Mouse (Mus musculus) kidney, postnatal 10 days (tissue): Measurements from ENCODE around the gene Atxn1.

Source experiments
- DNase-seq: peaks from one replicate; pipeline ENCODE4 v3.0.0; 2021; ENCODE audit warnings: mixed read lengths

Atxn1 gene

DNA sequence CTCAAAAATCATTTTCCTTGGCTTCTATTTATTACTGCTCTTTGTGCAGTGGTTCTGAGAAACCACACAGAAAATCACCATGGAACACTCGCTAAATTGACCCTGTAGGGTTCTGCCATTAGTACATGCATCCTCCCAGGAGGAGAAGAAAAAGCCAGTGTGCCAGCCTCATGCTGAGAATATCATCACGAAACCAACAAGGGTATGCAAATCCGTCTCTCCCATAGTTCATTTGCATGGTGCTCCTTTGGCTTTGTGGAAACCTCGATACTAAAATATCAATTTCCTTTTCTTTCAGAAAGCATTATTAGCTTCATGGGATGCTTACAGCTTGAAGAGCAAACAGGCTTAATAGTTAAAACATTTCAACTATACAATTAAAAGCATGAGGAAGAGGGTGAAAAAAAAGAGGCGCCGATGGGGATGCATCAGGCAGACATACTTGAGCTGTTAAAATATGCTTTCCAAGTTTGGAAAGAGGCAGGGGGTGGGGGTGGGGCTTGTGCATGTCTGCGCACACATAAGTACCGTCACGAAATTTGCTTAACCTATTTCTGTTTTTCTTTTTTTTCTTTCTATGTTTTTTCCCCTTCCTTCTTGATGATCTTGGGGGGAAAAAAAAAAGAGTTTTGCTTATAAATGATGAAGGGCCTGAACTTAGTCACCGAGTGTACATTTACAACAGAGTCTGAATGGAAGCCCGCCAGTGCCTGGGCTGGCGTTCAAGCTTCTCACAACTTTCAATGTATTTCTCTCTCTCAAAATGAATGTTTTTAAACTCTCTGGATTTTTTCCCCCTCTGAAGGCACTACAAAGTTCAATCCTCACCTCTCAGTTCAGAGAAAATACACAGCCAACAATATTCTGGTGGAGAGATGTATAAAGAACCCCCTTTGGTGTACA lies 303.3 kb downstream of the Atxn1 start:
- DNase-seq: no peak

DNA sequence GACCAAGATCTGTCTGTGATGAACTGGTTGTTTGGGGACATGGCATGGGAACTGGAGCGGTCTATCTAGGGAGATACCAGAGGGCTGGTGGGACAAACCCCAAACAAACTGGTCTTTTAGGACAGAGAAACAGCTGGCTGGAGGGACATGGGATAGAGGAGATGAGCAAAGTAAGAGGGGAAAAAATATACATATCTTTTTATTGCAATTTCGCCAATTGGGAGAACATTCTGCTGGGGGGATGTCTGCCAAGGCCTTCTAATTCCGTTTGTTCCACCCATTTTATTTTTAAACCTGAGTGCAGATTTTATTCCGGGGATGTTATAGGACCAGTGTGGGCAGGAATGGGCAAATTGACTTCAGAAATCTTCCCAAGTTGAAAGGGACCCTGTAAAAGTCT lies 305.0 kb downstream of the Atxn1 start:
- no peak for DNase-seq

DNA sequence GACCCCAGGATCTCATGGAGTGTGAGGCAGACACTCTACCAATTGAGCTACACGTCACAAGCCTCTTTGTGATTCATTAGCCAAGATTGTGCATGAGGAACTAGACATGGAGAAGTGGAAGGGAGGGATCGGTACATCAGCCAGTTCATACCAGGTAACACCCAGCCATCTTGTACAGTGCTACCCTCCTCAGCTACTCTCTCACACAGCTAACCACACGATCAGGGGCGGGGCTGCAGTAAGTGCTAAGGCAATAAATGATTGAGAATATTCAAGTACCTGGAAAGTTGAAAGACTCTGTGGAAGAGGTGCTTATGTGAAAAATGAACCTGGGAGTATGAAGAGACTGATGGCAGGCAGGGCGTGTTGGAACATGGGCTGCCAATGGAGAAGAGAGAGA lies 306.5 kb downstream of the Atxn1 start:
- no peak for DNase-seq

DNA sequence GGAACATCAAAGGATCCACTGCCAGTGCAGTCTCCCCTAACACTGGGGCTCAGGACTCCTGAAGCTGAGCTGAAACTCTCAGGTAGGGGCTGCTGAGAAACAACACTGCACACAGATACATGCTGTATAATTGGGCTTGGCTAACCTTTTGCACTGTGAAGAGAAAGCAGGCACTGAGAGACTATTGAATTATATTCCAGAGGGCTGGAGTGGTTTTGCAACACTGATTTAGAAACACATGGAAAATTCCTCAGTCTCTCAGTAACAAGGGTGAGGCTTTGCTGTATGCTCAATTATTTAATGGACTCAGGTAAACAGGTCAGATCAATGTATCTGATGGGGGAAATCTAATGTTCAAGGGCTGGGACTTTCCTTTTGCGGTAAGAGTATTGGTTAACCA lies 307.6 kb downstream of the Atxn1 start:
- DNase-seq: no peak

DNA sequence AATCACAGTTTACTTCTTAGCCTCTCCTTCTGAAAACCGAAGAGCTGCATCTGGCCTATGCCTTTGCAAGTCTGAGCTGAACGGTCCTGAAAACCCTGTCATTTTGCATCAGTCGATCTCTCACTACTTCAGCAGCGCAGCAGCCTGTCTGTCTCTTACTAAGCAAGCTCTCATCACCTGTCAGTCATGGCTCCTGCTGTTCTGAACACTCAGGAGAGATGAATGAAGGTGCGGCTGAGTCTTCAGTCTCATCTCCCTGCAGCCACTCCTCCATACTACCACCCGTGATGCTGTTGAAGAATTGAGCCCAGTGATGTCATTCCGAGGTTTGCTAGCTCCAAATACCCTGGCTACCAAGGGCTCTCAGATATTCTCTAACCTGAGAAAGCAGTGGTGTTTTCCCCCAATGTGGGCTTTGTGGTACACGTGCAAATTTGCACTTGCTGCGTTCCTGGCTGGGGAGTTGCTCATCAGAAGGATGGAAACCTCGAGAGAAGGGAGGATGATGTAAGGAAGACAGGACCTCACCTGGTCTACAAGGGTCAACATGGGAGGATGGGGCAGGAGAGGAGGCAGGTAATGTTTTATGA lies 313.1 kb downstream of the Atxn1 start:
- DNase-seq: no peak

DNA sequence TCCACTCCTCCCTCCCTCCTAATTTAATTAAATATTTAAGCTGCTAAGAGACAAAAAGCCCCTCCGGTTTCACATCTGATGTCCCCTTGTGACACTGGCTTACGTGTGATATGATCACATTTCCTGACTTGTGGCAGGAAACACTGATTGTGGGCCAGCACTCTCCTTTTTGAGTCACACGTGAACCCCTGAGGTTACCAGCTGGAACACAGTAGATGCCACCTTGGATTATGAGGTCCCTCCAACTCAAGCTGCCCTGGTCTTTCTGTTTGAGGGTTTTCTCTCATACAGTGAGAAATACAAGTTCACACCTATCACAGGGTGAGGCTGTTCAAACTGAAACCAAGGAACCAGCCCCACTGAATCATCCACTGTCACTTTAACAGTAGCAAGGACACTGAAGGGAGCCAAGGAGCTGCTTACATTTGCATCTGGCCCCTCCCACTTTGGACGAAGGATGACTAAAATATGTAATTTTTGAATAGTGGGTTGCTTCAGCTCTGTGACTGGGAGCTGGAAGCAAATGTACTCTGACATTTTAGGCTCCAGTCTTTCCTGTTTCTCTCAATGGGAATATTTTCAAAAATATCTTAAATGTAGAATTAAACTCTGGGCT lies 315.5 kb downstream of the Atxn1 start:
- DNase-seq: no peak

DNA sequence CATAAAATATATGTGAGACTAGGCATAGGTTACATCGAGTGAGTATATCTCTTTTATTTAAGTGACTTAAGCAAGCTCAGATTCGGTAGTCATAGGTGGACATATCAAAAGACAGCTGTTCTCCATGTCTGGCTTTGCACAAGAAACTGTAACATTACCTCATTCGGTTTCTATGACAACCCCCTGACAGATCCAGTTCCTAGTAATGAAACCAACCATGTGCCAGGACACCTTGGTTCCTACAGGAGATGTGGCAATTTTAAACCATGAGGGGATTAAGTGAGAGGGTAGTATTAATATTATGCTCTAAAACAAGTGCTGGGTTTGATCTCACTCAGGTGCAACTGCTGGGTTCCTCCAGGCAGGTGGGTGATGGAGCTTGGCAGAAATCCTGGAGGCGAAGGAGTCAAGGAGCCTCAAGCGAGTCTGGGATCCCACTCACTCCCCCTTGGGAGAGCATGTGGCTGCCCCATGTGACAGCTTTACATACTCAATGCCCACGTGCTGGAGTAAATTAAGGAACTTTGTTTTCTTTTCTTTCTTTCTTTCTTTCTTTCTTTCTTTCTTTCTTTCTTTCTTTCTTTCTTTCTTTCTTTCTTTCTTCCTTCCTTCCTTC lies 320.9 kb downstream of the Atxn1 start:
- no peak for DNase-seq

DNA sequence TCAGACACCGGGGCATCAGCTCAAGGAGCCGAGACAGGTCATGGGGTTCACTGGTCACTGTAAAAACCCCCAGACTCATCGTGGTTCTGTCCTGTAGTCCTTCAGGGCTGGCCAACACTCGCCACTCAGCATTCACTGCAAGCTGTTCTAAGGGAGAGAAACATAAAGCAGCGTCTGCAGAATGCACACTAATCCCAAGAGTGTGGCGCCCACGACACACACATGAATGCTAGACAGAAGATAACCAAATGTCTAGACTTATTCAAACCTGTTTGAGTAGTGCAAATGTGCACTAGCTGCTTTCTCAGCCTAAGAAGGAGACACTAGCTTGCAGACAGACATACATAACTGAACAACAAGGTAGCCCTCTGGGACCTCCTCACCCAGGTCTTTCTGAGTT lies 321.9 kb downstream of the Atxn1 start:
- no peak for DNase-seq

DNA sequence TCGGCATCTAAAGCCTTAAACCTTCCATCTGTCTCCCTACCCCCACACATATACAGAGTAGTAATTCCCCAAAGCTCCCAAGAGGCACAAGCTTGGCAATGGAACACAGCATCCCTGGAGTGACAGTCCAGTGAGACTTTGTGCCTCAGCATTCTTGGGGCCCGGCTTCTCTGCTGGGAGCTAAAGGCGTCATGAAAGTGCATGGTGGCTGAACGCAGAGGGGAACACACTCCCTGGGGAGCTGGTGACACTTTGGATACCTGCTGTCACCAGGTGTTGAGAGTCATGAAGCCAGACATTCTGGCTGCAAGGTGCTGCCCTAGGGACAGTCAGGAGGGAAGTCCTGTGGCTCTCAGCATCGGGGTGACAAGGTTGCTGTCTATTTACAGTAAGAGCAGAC lies 324.4 kb downstream of the Atxn1 start:
- DNase-seq: no peak

DNA sequence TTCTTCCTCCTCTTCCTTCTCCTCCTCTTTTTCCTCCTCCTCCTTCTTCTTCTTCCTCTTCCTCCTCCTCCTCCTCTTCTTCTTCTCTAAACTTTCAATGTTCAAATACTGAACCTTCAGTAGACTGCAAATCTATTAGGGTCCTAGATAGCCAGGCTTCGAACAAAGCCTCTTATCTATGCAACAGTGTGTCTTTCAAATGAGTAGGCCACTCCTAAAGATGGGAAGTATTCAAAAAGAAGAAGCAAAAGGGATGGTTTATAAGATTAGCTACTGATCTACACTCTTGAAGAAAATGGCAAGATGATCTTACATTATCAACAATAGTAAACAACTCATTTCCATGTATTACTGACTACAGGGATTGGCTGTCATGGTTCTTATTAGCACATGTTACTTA lies 326.5 kb downstream of the Atxn1 start:
- no peak for DNase-seq

DNA sequence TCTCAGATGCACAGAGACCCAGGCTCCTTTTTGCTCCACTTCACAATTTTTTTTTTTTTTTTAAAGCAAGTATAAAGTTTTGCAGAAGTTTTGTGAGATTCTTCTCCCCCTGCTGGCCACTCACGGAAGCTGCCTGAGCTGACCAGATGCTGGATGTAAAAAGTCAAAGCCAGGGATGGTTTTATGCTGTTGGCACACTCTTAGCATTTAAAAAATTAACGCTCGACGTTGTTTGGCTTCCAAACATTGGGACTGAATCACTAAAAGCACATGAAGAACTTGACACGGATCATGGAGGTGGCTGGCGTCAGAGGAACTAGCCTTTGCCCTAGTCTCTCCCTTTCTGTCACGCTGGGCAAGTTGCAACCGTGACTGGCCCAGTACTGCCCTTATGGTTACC lies 327.5 kb downstream of the Atxn1 start:
- peak; percentile 81 for DNase-seq

DNA sequence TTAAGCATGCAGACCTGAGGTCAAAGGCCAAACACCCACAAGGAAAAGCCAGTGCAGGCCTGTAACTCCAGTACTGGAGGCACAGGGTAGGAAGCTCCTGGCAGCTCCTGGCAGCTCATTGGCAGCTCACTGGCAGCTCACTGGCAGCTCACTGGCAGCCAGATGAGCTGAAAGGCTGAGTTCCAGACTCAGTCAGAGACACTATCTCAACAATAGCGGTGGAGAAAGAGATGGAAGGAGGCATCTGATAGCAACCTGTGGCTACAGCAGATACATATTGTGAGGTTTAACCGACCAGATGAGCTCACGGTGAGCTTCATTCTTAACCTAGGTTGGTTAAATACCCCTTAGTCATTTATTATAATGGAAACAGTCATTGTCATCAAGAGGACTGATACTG lies 328.4 kb downstream of the Atxn1 start:
- no peak for DNase-seq

DNA sequence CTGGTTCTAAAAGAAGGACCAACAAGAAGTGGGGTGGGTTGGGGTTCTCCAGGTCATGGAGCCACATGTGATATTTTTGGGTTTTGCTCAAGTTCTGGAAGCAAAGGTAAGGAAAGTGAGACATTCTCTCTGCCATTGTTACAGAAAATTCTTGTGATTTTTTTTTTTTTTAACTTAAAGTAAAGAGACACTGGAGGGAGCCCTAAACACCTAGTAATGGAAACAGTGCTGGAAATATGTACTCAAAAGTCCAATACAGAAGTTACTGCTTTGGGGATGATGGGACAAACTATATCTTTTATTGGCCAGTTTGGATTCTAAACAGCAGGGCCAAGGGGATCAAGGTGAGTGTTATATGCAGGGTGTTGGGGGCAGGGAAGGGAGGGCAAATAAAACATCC lies 330.9 kb downstream of the Atxn1 start:
- DNase-seq: no peak

DNA sequence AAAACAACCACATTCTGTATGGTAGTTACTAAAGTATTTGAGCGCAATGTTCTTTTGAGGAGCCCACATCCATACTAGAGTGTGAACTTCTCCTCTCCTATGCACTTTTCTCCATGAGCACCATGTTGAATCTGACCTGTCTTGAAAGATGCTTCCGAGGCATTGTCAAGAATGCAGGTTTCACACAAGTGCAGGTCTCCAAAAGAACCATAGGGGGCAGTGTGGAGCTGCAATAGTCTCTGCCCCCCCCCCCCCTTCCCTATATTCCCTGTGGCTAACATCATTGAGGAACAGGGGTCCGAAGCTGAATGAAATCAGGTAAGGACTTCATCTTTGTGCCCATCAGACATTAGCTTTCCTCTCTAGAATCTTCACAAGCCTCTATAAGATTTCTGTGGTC lies 332.7 kb downstream of the Atxn1 start:
- no peak for DNase-seq

DNA sequence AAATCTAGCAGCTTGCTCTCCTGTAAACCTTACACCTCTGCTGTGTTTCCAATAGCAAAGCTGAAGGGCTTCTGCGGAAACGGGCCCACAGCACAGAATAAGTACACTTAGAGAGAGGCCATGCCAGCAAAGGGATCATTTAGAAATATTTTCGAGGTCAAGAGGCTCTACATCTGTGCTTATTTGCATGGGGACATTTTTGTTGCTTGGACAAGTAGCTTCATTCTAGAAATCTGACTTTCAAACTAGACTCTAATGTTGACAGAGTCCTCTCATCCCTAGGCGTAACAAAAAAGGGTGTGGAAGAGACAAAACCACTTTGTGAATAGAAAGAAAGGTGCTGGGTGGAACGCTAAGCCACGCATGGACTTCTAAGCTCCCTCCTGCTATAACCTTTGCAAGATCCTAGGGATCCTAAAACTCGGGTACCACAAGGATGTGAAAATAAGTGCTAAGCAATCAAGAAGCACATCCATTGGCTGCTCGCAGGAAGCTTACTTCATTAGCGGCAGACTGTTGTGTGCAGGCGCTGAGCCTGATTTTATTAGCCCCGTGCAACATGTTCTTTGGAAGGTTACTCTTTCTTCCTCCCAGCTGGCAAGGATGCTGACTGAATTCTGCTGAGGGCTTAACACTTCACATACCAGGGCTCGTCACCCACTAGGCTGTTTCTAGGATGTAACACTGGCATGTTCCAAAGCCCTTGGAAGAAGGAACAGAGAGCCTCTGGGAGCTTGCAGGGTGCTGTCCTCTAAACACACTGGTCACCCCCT lies 334.1 kb downstream of the Atxn1 start:
- no peak for DNase-seq

DNA sequence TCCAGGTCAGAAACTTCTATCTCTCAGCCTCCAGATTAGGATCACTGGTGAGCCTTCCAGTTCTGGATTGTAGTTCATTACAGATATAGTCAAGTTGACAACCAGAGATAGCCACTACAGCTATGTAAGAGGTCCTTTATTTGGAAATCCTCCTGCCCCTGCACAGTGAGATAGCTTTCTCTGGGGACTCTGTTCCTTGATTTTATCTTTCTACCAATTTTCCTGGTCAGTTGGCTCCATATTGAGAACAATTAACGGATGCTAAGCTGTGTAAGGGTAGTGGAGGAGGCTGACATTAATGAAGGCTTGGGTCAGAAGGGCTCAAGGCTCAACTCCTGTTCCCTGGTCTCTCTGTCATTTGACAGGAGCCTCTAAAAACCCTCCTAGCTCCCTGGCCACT lies 335.1 kb downstream of the Atxn1 start:
- DNase-seq: no peak

DNA sequence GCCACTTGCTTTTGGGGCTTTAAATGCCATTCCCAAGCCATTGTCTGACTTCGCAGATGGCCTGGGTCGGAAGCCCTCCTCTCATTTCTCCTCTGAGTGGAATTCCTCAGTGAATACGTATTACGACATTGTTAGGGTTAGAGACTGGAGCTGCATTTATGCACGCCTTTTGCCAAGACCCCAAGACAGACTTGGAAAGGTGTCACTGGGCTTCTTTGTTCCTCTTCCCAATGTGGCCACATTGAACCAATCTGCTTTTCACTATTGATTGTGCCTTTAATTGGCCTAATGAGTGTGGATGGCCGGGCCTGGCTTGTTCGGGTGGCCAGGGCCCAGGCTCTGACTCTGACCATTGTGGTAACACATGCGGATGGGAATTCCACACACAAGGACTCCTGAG lies 336.5 kb downstream of the Atxn1 start:
- DNase-seq: no peak

DNA sequence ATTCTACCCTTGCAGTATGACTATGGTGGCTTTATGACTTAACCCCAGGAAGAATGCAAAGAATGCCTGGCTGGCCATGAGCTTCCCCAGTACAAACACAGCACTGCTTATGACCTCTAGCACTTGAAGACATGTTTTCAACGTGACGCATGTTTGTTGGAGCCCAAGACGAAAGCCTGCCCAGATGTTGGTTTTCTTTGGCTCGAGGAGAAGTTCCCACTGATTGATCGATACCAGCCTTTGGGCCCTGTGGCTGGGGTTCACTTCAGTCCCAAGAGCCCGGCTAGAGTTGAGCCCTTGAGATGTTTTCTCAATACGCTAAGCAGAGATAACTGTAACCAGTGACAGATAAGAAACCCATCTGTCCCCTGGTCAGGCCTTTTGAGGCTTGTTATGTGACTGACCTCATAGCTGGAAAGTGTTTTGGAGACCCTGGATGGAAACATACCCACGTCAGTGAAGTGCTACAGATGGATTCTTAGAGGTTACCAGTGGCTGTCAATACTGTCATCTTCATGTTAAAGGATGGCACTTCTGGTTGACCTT lies 337.5 kb downstream of the Atxn1 start:
- DNase-seq: peak; percentile 49

DNA sequence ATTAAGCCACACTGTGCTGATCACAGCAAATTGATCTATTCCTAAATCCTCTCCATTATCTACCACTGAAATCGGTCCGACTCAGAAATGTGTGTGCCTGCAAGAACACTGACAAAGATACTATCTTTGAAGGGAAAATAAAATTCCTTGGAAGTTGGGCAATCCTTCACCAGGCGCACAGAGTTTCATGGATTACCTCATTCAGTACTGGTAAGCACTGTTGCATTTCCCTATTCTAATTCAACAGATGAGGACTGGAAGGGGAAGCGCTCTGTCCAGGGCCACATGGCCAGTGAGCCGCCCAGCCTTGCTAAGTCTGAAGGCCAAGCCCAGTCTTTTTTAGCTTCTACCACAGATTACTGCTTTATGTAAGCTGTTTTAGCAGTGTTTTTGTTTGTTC lies 339.1 kb downstream of the Atxn1 start:
- no peak for DNase-seq

DNA sequence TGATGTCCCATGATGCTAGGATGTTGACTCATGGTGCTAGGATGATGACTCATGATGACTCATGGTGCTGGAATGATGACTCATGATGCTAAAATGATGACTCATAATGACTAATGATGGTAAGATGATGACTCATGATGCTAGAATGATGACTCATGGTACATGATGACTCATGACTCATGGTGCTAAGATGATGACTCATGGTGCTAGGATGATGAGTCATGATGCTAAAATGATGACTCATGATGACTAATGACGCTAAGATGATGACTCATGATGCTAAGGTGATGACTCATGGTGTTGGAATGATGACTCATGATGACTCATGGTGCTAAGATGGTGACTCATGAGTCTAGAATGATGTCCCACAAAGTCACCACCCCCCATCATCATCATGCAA lies 341.0 kb downstream of the Atxn1 start:
- no peak for DNase-seq

DNA sequence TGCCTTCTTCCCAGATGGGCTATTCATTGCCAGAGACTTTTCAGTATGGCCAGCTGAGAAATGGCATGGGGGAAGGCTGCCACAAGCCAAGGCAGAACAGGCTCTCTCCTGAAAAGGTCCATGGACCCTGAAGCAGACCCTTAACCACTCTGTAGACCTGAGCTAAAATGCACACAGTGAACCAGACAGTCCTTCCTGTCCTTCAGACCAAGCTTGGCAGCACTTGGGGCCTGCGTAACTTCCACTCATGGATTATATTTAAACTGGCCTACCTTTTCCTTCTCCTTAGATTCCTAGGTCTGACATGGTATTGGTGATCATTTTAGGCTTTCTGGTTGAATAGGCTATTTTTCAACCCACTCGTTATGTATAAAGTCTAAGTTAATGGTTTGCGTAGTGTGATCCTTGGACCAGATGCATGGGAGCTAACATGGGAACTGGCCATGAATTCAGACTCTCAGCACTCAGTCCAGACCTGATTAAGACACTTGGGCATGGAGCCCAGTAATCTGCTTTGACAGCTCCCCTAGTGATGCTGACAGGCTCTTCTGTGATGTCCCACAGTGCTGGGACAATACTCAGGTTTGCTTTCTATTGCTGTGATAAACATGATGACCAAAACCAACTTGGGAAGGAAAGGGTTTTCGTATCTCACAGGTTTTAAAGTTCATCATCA lies 341.8 kb downstream of the Atxn1 start:
- peak; percentile 37 for DNase-seq

DNA sequence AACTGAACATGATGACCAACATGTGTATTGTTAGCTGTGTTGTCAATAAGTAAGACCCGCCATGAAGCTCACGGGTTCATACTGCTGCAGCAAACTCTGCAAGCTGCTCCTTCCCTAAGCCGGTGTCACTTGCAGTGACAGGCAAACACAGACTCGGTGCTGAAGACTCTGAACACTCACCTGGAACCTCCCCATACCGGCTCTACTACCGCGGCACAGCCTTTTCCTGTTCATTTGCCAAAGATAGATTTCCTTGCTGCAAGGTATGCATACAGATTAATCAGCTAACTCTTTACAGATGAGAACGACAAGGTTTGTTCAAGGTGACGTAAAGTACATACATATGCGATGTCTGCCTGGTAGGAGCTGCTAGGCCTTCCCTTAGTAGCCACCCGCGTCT lies 344.1 kb downstream of the Atxn1 start:
- DNase-seq: no peak
